ENCODE assay signal across 18 mouse cellular contexts in genomic region chr9:24236461-24236860, GRCm38 (mm10).
"Had no signal": no experiment of that assay in that cellular context is flagged by ENCODE, and none has a peak within 500 bp of the region (broad histone marks: within the 10 kb centered on the region; RNA-seq: fewer than 3 reads in every experiment).

No protein-coding gene starts in this region.

- H3K4me3 ChIP-seq: lung, embryonic 15.5 days; megakaryocyte, embryonic 14.5 days; midbrain, embryonic 13.5 days; midbrain, embryonic 15.5 days; neural tube, embryonic 12.5 days; stomach, embryonic 15.5 days had no signal

- H3K9me3 ChIP-seq: lung, embryonic 15.5 days; megakaryocyte, embryonic 14.5 days; midbrain, embryonic 13.5 days; midbrain, embryonic 15.5 days; neural tube, embryonic 12.5 days; stomach, embryonic 15.5 days had no signal

- DNase-seq: liver, postnatal 0 days; lung, adult 2 months; lung, postnatal 14 days; lung, postnatal 36 days; right cerebral cortex, postnatal 25 days; thymus, adult 18-20 months; thymus, postnatal 14 days; thymus, postnatal 36 days had no signal

- ATAC-seq: liver, postnatal 0 days; lung, postnatal 0 days; midbrain, embryonic 13.5 days; midbrain, embryonic 15.5 days had no signal

- H3K36me3 ChIP-seq: lung, embryonic 15.5 days; midbrain, embryonic 13.5 days; midbrain, embryonic 15.5 days; neural tube, embryonic 12.5 days; stomach, embryonic 15.5 days had no signal

- H3K4me1 ChIP-seq: lung, embryonic 15.5 days; megakaryocyte, embryonic 14.5 days; midbrain, embryonic 13.5 days; midbrain, embryonic 15.5 days; neural tube, embryonic 12.5 days; stomach, embryonic 15.5 days had no signal

- H3K27me3 ChIP-seq: lung, embryonic 15.5 days; megakaryocyte, embryonic 14.5 days; midbrain, embryonic 13.5 days; midbrain, embryonic 15.5 days; neural tube, embryonic 12.5 days; stomach, embryonic 15.5 days had no signal

- H3K9ac ChIP-seq: liver, postnatal 0 days; lung, embryonic 15.5 days; midbrain, embryonic 13.5 days; midbrain, embryonic 15.5 days; neural tube, embryonic 12.5 days; stomach, embryonic 15.5 days had no signal

- H3K27ac ChIP-seq: lung, embryonic 15.5 days; macrophage; midbrain, embryonic 13.5 days; midbrain, embryonic 15.5 days; neural tube, embryonic 12.5 days; stomach, embryonic 15.5 days; stomach, postnatal 0 days had no signal

- H3K4me2 ChIP-seq: lung, embryonic 15.5 days; midbrain, embryonic 11.5 days; midbrain, embryonic 13.5 days; midbrain, embryonic 15.5 days; neural tube, embryonic 12.5 days; stomach, embryonic 15.5 days had no signal
